Mouse (Mus musculus): ENCODE results near the gene Idh3a. TPM values are rescaled to one million over a fixed set of nuclear protein-coding genes. Genes with fewer than 3 reads are reported as not detected.

Idh3a gene
- 122 and 126 TPM in 2 replicates for polyA plus RNA-seq (2015; fragmentation: Nextera tagmentation; extraction: Ambion mirVana)

- Histone ChIP-seq H3K9me3 (no peaks in the 10 kb centered on the region), H3K36me3 (peaks cover 15% of the 10 kb centered on the region), H3K4me1 (replicated peaks) (peaks cover 20% of the 10 kb centered on the region), H3K27ac (peak within 1 kb of the TSS; percentile 77), H3K4me2 (peak within 1 kb of the TSS; percentile 84), H3K27me3 (no peaks in the 10 kb centered on the region), H3K9ac (peak within 1 kb of the TSS; percentile 95), H3K4me3 (peak within 1 kb of the TSS; percentile 97)
- ATAC-seq (ENCODE audit: low FRiP score): peak; percentile 99
- WGBS: under 1% methylated on average over 69 of the region's 73 CpGs
Observed at GRCm38 (mm10) chr9:54586199-54587061, at the start of gene Idh3a. Gene Idh3a (plus strand): TSS chr9:54586334.

DNA sequence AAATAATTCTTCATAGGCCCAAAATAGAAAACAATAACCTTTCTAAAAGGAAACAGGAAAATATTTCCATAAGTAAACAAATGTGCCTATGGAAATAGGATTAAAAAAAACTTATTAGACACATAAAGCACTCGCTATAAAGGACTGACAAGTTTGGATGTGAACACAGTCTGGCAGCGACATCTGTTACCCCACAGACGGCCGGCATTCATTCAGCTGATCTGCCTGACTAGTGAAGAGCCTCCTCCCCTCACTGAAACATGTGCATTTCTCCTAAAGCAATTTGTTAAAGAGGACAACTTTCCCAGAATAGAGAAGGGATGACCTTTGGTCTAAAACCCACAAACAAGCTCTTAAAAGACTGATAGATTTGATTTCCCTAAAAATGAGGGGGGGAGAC is 49.1 kb upstream of the Idh3a start:
- Histone ChIP-seq H3K9me3 (no peaks in the 10 kb centered on the region), H3K4me1 (replicated peaks) (peaks cover 25% of the 10 kb centered on the region), H3K4me3 (no peak overlapping the region), H3K27ac (no peak overlapping the region), H3K27me3 (no peaks in the 10 kb centered on the region), H3K4me2 (no peak overlapping the region), H3K9ac (no peak overlapping the region), H3K36me3 (no peaks in the 10 kb centered on the region)
- 30% methylated on average over 4 of the region's 4 CpGs for WGBS
- ATAC-seq (ENCODE audit: low FRiP score): no peak

- Histone ChIP-seq H3K36me3 (no peaks in the 10 kb centered on the region), H3K4me3 (no peak overlapping the region), H3K9me3 (no peaks in the 10 kb centered on the region), H3K27me3 (no peaks in the 10 kb centered on the region), H3K9ac (no peak overlapping the region), H3K27ac (no peak overlapping the region), H3K4me2 (no peak overlapping the region), H3K4me1 (replicated peaks) (peaks cover 24% of the 10 kb centered on the region)
- ATAC-seq (ENCODE audit: low FRiP score): no peak
- WGBS: 73% methylated on average over 3 of the region's 3 CpGs
Observed at GRCm38 (mm10) chr9:54537480-54537879, 48.7 kb upstream of the Idh3a start.

GRCm38 (mm10) chr9:54538244-54538643 is 47.9 kb upstream of the Idh3a start:
- H3K27ac ChIP-seq: no peak overlapping the region
- H3K4me3 ChIP-seq: no peak overlapping the region
- peaks cover 22% of the 10 kb centered on the region for H3K4me1 ChIP-seq (replicated peaks)
- 98% methylated on average over 3 of the region's 3 CpGs for WGBS
- no peaks in the 10 kb centered on the region; the same call in 1 of the 2 replicates for H3K36me3 ChIP-seq
- H3K9me3 ChIP-seq: no peaks in the 10 kb centered on the region
- H3K9ac ChIP-seq: no peak overlapping the region
- H3K4me2 ChIP-seq: no peak overlapping the region
- H3K27me3 ChIP-seq: no peaks in the 10 kb centered on the region
- no peak for ATAC-seq (ENCODE audit: low FRiP score)

DNA sequence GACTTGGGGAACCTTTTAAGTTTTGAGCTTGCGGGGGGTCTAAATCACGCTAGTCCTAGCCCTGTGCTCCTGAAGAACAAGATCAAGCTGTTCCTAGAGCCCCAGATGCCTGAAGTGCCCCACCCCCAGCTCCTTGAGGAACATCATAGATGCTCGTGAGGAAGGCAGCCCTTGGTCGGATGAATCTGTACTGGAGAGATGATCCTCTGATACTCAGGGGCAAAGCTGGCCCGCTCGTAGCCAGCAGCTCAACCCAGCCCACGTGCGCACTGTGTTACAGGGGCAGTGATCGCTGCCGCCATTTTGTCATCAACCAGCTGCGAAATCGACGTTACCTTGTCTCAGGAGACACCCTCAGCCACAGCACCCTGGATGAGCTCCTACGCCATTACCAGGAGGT is 47.5 kb upstream of the Idh3a start, which contains the start of gene Sh2d7:
Gene Sh2d7, plus strand, starts transcription at position 301 of the 400 bp plus-strand sequence.
- 96% methylated on average over 14 of the region's 14 CpGs for WGBS
- H3K36me3 ChIP-seq: peaks cover 2% of the 10 kb centered on the region; the same call in 1 of the 2 replicates
- no peak for ATAC-seq (ENCODE audit: low FRiP score)

DNA sequence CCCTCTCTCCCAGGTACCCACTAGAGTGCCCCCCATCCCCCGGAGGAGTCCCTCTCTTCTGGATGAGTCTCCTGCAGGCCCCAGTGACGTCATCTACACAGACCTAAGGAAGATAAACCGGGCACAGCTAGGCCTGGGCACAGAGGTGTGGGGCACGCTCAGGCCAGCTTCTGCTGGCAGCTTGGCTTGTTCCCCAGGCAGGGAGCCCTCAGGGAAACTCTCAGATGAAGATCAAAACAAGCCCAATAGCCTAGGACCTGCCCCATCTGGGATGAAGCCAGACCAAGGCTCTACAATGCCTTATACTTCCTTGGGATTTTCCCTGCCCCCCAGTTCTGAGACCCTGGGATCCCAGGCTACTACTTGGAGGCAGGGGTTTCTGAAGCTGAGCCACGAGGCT is 45.3 kb upstream of the Idh3a start:
- Histone ChIP-seq H3K36me3 (peaks cover 22% of the 10 kb centered on the region), H3K4me1 (replicated peaks) (peaks cover 10% of the 10 kb centered on the region; the same call in 1 of the 2 replicates), H3K4me2 (no peak overlapping the region), H3K9me3 (no peaks in the 10 kb centered on the region), H3K27me3 (no peaks in the 10 kb centered on the region), H3K4me3 (no peak overlapping the region), H3K9ac (no peak overlapping the region), H3K27ac (no peak overlapping the region)
- ATAC-seq (ENCODE audit: low FRiP score): no peak
- WGBS: 84% methylated on average over 5 of the region's 5 CpGs

More for the DNA sequence above, 47.5 kb upstream of the Idh3a start, which contains the start of gene Sh2d7:
- peaks cover 19% of the 10 kb centered on the region for H3K4me1 ChIP-seq (replicated peaks)
- H3K4me3 ChIP-seq: no peak within 1 kb of the TSS
- no peak within 1 kb of the TSS for H3K9ac ChIP-seq
- no peak within 1 kb of the TSS for H3K27ac ChIP-seq
- H3K4me2 ChIP-seq: no peak within 1 kb of the TSS
- H3K27me3 ChIP-seq: no peaks in the 10 kb centered on the region
- H3K9me3 ChIP-seq: no peaks in the 10 kb centered on the region

DNA sequence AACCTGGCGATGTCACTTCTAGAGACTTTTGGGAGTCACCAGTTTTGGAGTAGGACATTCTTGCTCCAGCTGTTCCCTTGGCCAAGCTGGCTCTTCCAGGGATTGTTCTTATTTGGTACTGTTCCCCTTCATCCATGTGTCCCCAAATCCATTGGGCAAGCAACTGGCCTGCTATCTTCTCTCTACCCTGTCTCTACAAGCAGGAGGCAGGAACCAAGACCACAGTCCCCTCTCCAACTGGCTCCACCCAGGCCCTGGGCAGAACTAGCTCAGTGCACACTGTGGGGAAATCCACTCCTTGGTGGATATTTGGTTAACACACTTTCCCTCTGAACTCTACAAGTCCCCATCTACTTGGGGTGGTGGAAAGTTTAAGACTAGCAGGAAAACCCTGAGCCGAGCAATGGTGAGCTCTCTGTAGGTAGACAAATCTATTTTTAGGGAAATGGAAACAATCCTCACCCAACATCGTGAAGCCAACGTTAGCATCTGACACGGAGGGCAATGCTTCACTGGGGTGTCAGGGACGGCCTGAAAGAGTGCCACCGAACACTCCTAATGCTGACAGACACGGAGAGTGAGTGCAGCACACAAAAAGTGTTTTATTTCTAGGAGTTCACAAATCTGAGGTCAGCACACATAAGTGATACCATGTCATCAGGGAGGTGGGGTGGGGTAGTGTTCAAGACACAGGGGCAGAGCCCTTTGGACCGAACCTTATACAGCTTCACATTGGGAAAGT is 41.8 kb upstream of the Idh3a start:
- H3K4me2 ChIP-seq: no peak overlapping the region
- H3K36me3 ChIP-seq: peaks cover 49% of the 10 kb centered on the region
- H3K27me3 ChIP-seq: no peaks in the 10 kb centered on the region
- no peak overlapping the region for H3K4me3 ChIP-seq
- H3K4me1 ChIP-seq (replicated peaks): no peaks in the 10 kb centered on the region
- no peaks in the 10 kb centered on the region for H3K9me3 ChIP-seq
- 87% methylated on average over 9 of the region's 9 CpGs for WGBS
- ATAC-seq (ENCODE audit: low FRiP score): no peak
- no peak overlapping the region for H3K9ac ChIP-seq
- no peak overlapping the region for H3K27ac ChIP-seq

GRCm38 (mm10) chr9:54544954-54545315 is 41.2 kb upstream of the Idh3a start:
- H3K9me3 ChIP-seq: no peaks in the 10 kb centered on the region
- no peaks in the 10 kb centered on the region for H3K4me1 ChIP-seq (replicated peaks)
- no peak overlapping the region for H3K27ac ChIP-seq
- H3K36me3 ChIP-seq: peaks cover 49% of the 10 kb centered on the region
- 94% methylated on average over 4 of the region's 4 CpGs for WGBS
- H3K9ac ChIP-seq: no peak overlapping the region
- no peak for ATAC-seq (ENCODE audit: low FRiP score)
- no peak overlapping the region for H3K4me3 ChIP-seq
- H3K4me2 ChIP-seq: no peak overlapping the region
- H3K27me3 ChIP-seq: no peaks in the 10 kb centered on the region

DNA sequence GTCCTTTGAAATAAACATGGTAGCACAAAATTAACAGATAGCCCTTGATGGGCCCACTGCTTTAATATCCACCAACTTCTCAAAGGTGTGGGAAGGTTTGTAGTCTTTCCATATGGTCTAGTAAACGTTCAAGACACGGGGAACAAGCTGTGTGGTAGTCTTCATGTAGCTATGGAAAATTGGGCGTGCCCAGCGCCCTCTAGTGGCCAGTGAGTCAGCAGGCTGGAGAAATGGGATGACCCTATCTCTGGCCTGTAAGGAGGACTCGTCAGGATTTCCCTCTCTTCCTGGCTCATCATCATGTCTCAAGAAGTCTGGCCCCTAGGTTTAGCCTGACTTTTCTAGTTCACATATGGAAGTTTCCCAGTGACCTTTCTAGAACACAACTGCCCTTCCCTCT is 38.6 kb upstream of the Idh3a start:
- peaks cover 50% of the 10 kb centered on the region for H3K36me3 ChIP-seq
- no peak overlapping the region for H3K27ac ChIP-seq
- H3K4me3 ChIP-seq: no peak overlapping the region
- H3K27me3 ChIP-seq: no peaks in the 10 kb centered on the region
- H3K9me3 ChIP-seq: no peaks in the 10 kb centered on the region
- H3K4me2 ChIP-seq: no peak overlapping the region
- 0 out of 2 replicates have a peak, but pooled peaks have one; percentile 10 for ATAC-seq (ENCODE audit: low FRiP score)
- no peaks in the 10 kb centered on the region for H3K4me1 ChIP-seq (replicated peaks)
- H3K9ac ChIP-seq: no peak overlapping the region
- WGBS: 19% methylated on average over 5 of the region's 5 CpGs

GRCm38 (mm10) chr9:54549433-54549832 is 36.7 kb upstream of the Idh3a start:
- no peak overlapping the region for H3K27ac ChIP-seq
- no peaks in the 10 kb centered on the region for H3K4me1 ChIP-seq (replicated peaks)
- no peaks in the 10 kb centered on the region for H3K9me3 ChIP-seq
- H3K9ac ChIP-seq: no peak overlapping the region
- WGBS: 90% methylated on average over 6 of the region's 6 CpGs
- peaks cover 42% of the 10 kb centered on the region for H3K36me3 ChIP-seq
- H3K4me2 ChIP-seq: no peak overlapping the region
- H3K27me3 ChIP-seq: no peaks in the 10 kb centered on the region
- no peak for ATAC-seq (ENCODE audit: low FRiP score)
- no peak overlapping the region for H3K4me3 ChIP-seq

GRCm38 (mm10) chr9:54552409-54552808 is 33.7 kb upstream of the Idh3a start:
- Histone ChIP-seq H3K36me3 (peaks cover 16% of the 10 kb centered on the region), H3K4me1 (replicated peaks) (no peaks in the 10 kb centered on the region), H3K9me3 (no peaks in the 10 kb centered on the region), H3K4me3 (no peak overlapping the region), H3K9ac (no peak overlapping the region), H3K27ac (no peak overlapping the region), H3K27me3 (no peaks in the 10 kb centered on the region), H3K4me2 (no peak overlapping the region)
- WGBS: 35% methylated on average over 5 of the region's 5 CpGs
- no peak for ATAC-seq (ENCODE audit: low FRiP score)

DNA sequence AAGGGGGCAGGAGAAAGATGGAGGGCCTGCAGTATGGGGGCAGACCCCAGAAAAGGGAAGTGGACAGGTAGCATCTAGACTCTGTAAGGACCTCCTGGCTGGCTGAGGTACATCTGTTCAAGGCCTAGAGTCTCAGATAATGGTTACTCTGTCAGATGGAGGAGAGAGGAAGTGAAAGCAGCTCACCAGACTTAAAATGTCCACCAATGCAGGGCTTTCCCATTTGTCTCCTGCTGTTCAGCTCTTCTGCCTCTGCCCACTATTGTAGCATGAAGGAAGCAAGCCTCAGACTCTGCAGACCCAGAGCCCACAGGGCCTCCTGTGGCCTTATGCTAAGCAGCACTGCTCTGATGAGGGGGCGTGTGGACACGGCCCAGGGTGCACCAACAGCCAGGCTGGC is 31.1 kb upstream of the Idh3a start:
- H3K27me3 ChIP-seq: no peaks in the 10 kb centered on the region
- WGBS: 68% methylated on average over 2 of the region's 2 CpGs

More for the DNA sequence above, 31.1 kb upstream of the Idh3a start:
- Histone ChIP-seq H3K9me3 (no peaks in the 10 kb centered on the region), H3K27ac (no peak overlapping the region), H3K4me3 (no peak overlapping the region), H3K9ac (no peak overlapping the region), H3K4me1 (replicated peaks) (peaks cover 17% of the 10 kb centered on the region), H3K4me2 (no peak overlapping the region), H3K36me3 (0 out of 2 replicates have a peak, but pooled peaks cover 2% of the 10 kb centered on the region)
- no peak for ATAC-seq (ENCODE audit: low FRiP score)

Measured in hindbrain, embryonic 13.5 days (tissue).